Mouse (Mus musculus) cortical plate, adult 2 months (tissue): ENCODE data around the gene Cnot3.

ENCODE experiments used
- CTCF ChIP-seq: fragments of 200-500 bp; IDR thresholded peaks from 2 replicates; pipeline ENCODE4 v1.5.1; 2011; ENCODE audit warnings: mild to moderate bottlenecking, control low read depth, low read length; ENCODE audit not compliant: insufficient read depth; ENCODE audit errors: extremely low read depth
- POLR2A ChIP-seq: fragments of 200-500 bp; IDR thresholded peaks from 2 replicates; pipeline ENCODE4 v1.6.1; 2011; ENCODE audit warnings: mild to moderate bottlenecking, low read length, control low read depth; ENCODE audit not compliant: insufficient read depth; ENCODE audit errors: extremely low read depth

DNA sequence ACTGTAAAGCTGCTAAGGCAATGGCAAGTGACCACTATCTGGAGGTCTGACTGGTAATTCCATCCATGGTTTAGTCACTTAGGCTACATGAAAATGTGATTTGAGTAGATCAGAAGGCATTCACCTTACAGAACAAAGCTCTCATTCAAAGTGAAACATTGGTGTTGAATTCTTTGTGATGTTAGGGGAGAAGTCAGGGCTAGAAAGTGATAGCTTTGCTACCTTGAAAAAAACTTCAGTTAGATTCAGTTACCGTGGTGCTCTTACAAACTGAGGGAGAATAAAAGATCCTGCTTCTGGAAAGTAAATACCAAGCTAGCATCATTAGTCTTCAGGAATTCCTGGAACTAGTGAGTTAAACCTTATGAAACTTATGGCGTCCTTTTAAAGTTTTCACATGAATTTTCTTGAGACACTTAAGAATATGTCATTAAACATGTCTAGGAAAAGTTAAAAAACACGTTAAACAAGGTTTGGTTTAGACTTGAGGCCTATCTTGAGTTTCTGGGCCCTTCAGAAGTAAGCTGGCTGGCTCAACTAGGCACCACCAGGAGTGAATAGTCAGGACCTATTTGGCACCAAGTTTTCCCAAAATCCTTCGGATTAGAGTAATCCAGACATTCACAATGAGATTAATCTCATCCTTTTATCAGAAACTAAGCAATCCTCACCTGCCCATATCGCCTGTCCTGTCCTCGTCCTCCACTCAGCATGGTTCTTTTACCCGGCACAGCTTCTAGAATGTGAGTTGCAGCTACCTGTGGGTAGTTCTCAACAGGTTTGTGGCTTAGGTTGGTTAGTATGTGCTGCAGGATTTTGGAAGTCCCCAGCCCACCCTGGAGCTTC, 62.7 kb downstream of the Cnot3 start:
- TF ChIP-seq CTCF = no peak
- TF ChIP-seq POLR2A = no peak
